Mouse (Mus musculus): ENCODE results near the gene Cd300lf.

DNA sequence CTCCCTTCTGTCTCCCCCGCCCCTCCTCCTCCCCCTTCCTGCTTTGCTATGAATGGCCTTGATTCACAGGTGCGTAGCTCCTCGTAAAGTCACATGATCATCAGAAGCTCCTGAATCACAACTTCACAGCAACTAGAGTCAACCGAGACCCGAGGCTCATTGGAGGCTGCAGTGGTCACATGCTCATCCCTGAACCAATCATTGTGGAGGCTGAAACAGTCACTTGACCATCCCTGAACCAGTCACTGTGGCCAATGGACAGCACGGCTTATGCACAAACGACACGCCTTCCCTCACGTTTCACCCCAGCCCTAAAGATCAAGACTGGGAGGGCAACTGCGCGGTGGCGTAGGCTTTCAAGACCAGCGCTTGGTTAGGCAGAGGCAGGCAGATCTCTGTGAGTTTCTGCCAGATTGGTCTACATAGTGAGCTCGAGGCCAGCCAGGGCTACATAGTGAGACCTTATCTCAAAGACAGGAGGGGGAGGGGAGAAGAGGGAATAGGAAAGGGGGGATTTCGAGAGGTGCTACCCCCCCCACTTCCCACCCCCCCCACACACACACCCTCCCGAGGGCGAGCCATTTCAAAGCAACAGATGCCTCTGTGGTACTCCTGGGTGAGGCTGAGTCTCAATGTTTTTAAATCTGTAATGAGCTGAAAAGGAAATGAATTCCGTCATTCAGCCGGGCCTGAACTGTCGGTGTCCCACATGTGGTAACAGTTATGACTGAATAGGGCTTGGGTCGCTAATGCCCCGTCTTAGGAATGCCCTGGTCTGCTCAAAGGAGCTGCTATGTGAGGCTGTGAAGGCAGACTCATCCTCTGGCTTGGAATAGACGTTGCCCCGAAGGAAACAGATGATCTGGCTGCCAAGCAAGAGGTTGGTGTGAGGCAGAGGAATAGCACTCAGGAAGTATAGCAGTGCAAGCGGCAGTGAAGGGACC lies 30.1 kb downstream of the Cd300lf start:
- TF ChIP-seq CTCF (IDR thresholded peaks at IDR 0.05; ENCODE audit: low read depth) (no peak), EP300 (IDR thresholded peaks at IDR 0.05; ENCODE audit: low read depth) (no peak)
